Mouse (Mus musculus): Measurements from ENCODE around the gene Fkbp11. TPM values are rescaled to one million over a fixed set of nuclear protein-coding genes. Genes with fewer than 3 reads are reported as not detected.
A peak's percentile ranks its signal among the peaks of the same experiment; 100 is the strongest.

Fkbp11 gene
- polyA plus RNA-seq, 1 experiment from 2014 or later: 28.8 TPM

- Histone ChIP-seq H3K27me3 (ENCODE audit: control insufficient read depth, insufficient read depth, low read length) (no peaks in the 10 kb centered on the region), H3K9me3 (ENCODE audit: control insufficient read depth, low read length) (no peaks in the 10 kb centered on the region), H3K4me3 (ENCODE audit: low read length) (no peak overlapping the region), H3K27ac (ENCODE audit: low read depth, low read length) (no peak overlapping the region), H3K36me3 (ENCODE audit: control insufficient read depth, insufficient read depth, low read length) (peaks cover 6% of the 10 kb centered on the region), H3K9ac (ENCODE audit: low read depth, low read length) (no peak overlapping the region), H3K4me1 (ENCODE audit: control insufficient read depth, insufficient read depth, low read length) (peaks cover 19% of the 10 kb centered on the region), H3K4me2 (replicated peaks; ENCODE audit: low read depth, low read length) (no peak overlapping the region)
- WGBS: 84% methylated on average over 6 of the region's 6 CpGs
- no peak for ATAC-seq (ENCODE audit: low FRiP score, low TSS enrichment)
Observed at GRCm38 (mm10) chr15:98730790-98731189, 2.8 kb upstream of the Fkbp11 start.

GRCm38 (mm10) chr15:98729791-98730545 lies 2.0 kb upstream of the Fkbp11 start:
- Histone ChIP-seq H3K27ac (ENCODE audit: low read depth, low read length) (no peak overlapping the region), H3K4me1 (ENCODE audit: control insufficient read depth, insufficient read depth, low read length) (peaks cover 19% of the 10 kb centered on the region), H3K4me2 (replicated peaks; ENCODE audit: low read depth, low read length) (no peak overlapping the region), H3K4me3 (ENCODE audit: low read length) (no peak overlapping the region), H3K27me3 (ENCODE audit: control insufficient read depth, insufficient read depth, low read length) (no peaks in the 10 kb centered on the region), H3K36me3 (ENCODE audit: control insufficient read depth, insufficient read depth, low read length) (no peaks in the 10 kb centered on the region; the same call in 1 of the 2 replicates), H3K9ac (ENCODE audit: low read depth, low read length) (no peak overlapping the region), H3K9me3 (ENCODE audit: control insufficient read depth, low read length) (no peaks in the 10 kb centered on the region)
- WGBS: 40% methylated on average over 7 of the region's 7 CpGs
- no peak for ATAC-seq (ENCODE audit: low FRiP score, low TSS enrichment)

- ATAC-seq (ENCODE audit: low FRiP score, low TSS enrichment): no peak
- peak overlapping the region; percentile 62; the same call in 1 of the 2 replicates for H3K4me3 ChIP-seq (ENCODE audit: low read length)
- 24% methylated on average over 9 of the region's 9 CpGs for WGBS
Observed at GRCm38 (mm10) chr15:98728366-98728765, 368 bp upstream of the Fkbp11 start.

GRCm38 (mm10) chr15:98726746-98727145 lies 1.3 kb downstream of the Fkbp11 start:
- Histone ChIP-seq H3K9ac (ENCODE audit: low read depth, low read length) (peak overlapping the region; percentile 56; the same call in 1 of the 2 replicates), H3K27me3 (ENCODE audit: control insufficient read depth, insufficient read depth, low read length) (no peaks in the 10 kb centered on the region), H3K36me3 (ENCODE audit: control insufficient read depth, insufficient read depth, low read length) (no peaks in the 10 kb centered on the region), H3K9me3 (ENCODE audit: control insufficient read depth, low read length) (no peaks in the 10 kb centered on the region), H3K4me2 (replicated peaks; ENCODE audit: low read depth, low read length) (peak overlapping the region; percentile 96), H3K4me1 (ENCODE audit: control insufficient read depth, insufficient read depth, low read length) (peaks cover 31% of the 10 kb centered on the region), H3K4me3 (ENCODE audit: low read length) (peak overlapping the region; percentile 62), H3K27ac (ENCODE audit: low read depth, low read length) (no peak overlapping the region)
- ATAC-seq (ENCODE audit: low FRiP score, low TSS enrichment): no peak
- 33% methylated on average over 7 of the region's 7 CpGs for WGBS

More at GRCm38 (mm10) chr15:98728366-98728765, 368 bp upstream of the Fkbp11 start:
- no peak overlapping the region for H3K9ac ChIP-seq (ENCODE audit: low read depth, low read length)
- no peaks in the 10 kb centered on the region for H3K27me3 ChIP-seq (ENCODE audit: control insufficient read depth, insufficient read depth, low read length)
- H3K27ac ChIP-seq (ENCODE audit: low read depth, low read length): no peak overlapping the region
- no peaks in the 10 kb centered on the region for H3K36me3 ChIP-seq (ENCODE audit: control insufficient read depth, insufficient read depth, low read length)
- H3K4me2 ChIP-seq (replicated peaks; ENCODE audit: low read depth, low read length): peak overlapping the region; percentile 96
- no peaks in the 10 kb centered on the region for H3K9me3 ChIP-seq (ENCODE audit: control insufficient read depth, low read length)
- peaks cover 25% of the 10 kb centered on the region for H3K4me1 ChIP-seq (ENCODE audit: control insufficient read depth, insufficient read depth, low read length)

GRCm38 (mm10) chr15:98726079-98726478 lies 1.9 kb downstream of the Fkbp11 start:
- WGBS: 70% methylated on average over 4 of the region's 4 CpGs
- H3K36me3 ChIP-seq (ENCODE audit: control insufficient read depth, insufficient read depth, low read length): no peaks in the 10 kb centered on the region
- H3K4me2 ChIP-seq (replicated peaks; ENCODE audit: low read depth, low read length): no peak overlapping the region
- peaks cover 31% of the 10 kb centered on the region for H3K4me1 ChIP-seq (ENCODE audit: control insufficient read depth, insufficient read depth, low read length)
- no peak overlapping the region for H3K27ac ChIP-seq (ENCODE audit: low read depth, low read length)
- no peak overlapping the region for H3K4me3 ChIP-seq (ENCODE audit: low read length)
- no peak for ATAC-seq (ENCODE audit: low FRiP score, low TSS enrichment)
- H3K27me3 ChIP-seq (ENCODE audit: control insufficient read depth, insufficient read depth, low read length): no peaks in the 10 kb centered on the region
- no peaks in the 10 kb centered on the region for H3K9me3 ChIP-seq (ENCODE audit: control insufficient read depth, low read length)
- H3K9ac ChIP-seq (ENCODE audit: low read depth, low read length): no peak overlapping the region

- peak overlapping the region; percentile 10; the same call in 1 of the 2 replicates for H3K4me3 ChIP-seq (ENCODE audit: low read length)
- 36% methylated on average over 19 of the region's 19 CpGs for WGBS
Observed at GRCm38 (mm10) chr15:98724441-98724840, 3.6 kb downstream of the Fkbp11 start.

GRCm38 (mm10) chr15:98722854-98723253 lies 5.1 kb downstream of the Fkbp11 start:
- H3K36me3 ChIP-seq (ENCODE audit: control insufficient read depth, insufficient read depth, low read length): no peaks in the 10 kb centered on the region
- peaks cover 30% of the 10 kb centered on the region for H3K4me1 ChIP-seq (ENCODE audit: control insufficient read depth, insufficient read depth, low read length)
- no peak overlapping the region for H3K4me2 ChIP-seq (replicated peaks; ENCODE audit: low read depth, low read length)
- H3K9me3 ChIP-seq (ENCODE audit: control insufficient read depth, low read length): no peaks in the 10 kb centered on the region
- no peak for ATAC-seq (ENCODE audit: low FRiP score, low TSS enrichment)
- no peak overlapping the region for H3K27ac ChIP-seq (ENCODE audit: low read depth, low read length)
- no peaks in the 10 kb centered on the region for H3K27me3 ChIP-seq (ENCODE audit: control insufficient read depth, insufficient read depth, low read length)
- no peak overlapping the region for H3K9ac ChIP-seq (ENCODE audit: low read depth, low read length)
- H3K4me3 ChIP-seq (ENCODE audit: low read length): no peak overlapping the region
- WGBS: 29% methylated on average over 14 of the region's 14 CpGs

More at GRCm38 (mm10) chr15:98724441-98724840, 3.6 kb downstream of the Fkbp11 start:
- Histone ChIP-seq H3K4me1 (ENCODE audit: control insufficient read depth, insufficient read depth, low read length) (peaks cover 31% of the 10 kb centered on the region), H3K36me3 (ENCODE audit: control insufficient read depth, insufficient read depth, low read length) (no peaks in the 10 kb centered on the region), H3K27me3 (ENCODE audit: control insufficient read depth, insufficient read depth, low read length) (no peaks in the 10 kb centered on the region), H3K9ac (ENCODE audit: low read depth, low read length) (no peak overlapping the region), H3K9me3 (ENCODE audit: control insufficient read depth, low read length) (no peaks in the 10 kb centered on the region), H3K4me2 (replicated peaks; ENCODE audit: low read depth, low read length) (peak overlapping the region; percentile 33; the same call in 1 of the 2 replicates), H3K27ac (ENCODE audit: low read depth, low read length) (no peak overlapping the region)
- no peak for ATAC-seq (ENCODE audit: low FRiP score, low TSS enrichment)

GRCm38 (mm10) chr15:98722191-98722590 lies 5.8 kb downstream of the Fkbp11 start:
- H3K4me2 ChIP-seq (replicated peaks; ENCODE audit: low read depth, low read length): no peak overlapping the region
- H3K4me1 ChIP-seq (ENCODE audit: control insufficient read depth, insufficient read depth, low read length): peaks cover 24% of the 10 kb centered on the region
- 77% methylated on average over 8 of the region's 8 CpGs for WGBS
- ATAC-seq (ENCODE audit: low FRiP score, low TSS enrichment): no peak
- no peak overlapping the region for H3K4me3 ChIP-seq (ENCODE audit: low read length)
- H3K9ac ChIP-seq (ENCODE audit: low read depth, low read length): no peak overlapping the region
- no peaks in the 10 kb centered on the region for H3K36me3 ChIP-seq (ENCODE audit: control insufficient read depth, insufficient read depth, low read length)
- H3K27ac ChIP-seq (ENCODE audit: low read depth, low read length): no peak overlapping the region
- H3K27me3 ChIP-seq (ENCODE audit: control insufficient read depth, insufficient read depth, low read length): no peaks in the 10 kb centered on the region
- no peaks in the 10 kb centered on the region for H3K9me3 ChIP-seq (ENCODE audit: control insufficient read depth, low read length)

GRCm38 (mm10) chr15:98717301-98717700 lies 10.7 kb downstream of the Fkbp11 start:
- no peak; the same call in 1 of the 2 replicates for ATAC-seq (ENCODE audit: low FRiP score, low TSS enrichment)
- H3K9ac ChIP-seq (ENCODE audit: low read depth, low read length): no peak overlapping the region
- no peaks in the 10 kb centered on the region for H3K4me1 ChIP-seq (ENCODE audit: control insufficient read depth, insufficient read depth, low read length)
- no peak overlapping the region for H3K4me2 ChIP-seq (replicated peaks; ENCODE audit: low read depth, low read length)
- H3K4me3 ChIP-seq (ENCODE audit: low read length): no peak overlapping the region
- no peaks in the 10 kb centered on the region for H3K9me3 ChIP-seq (ENCODE audit: control insufficient read depth, low read length)
- 57% methylated on average over 16 of the region's 16 CpGs for WGBS
- H3K36me3 ChIP-seq (ENCODE audit: control insufficient read depth, insufficient read depth, low read length): no peaks in the 10 kb centered on the region
- no peak overlapping the region for H3K27ac ChIP-seq (ENCODE audit: low read depth, low read length)
- H3K27me3 ChIP-seq (ENCODE audit: control insufficient read depth, insufficient read depth, low read length): no peaks in the 10 kb centered on the region
